Mouse (Mus musculus) CD4-positive, CD25-positive, alpha-beta regulatory T cell, adult 2 months (primary cell): ENCODE data around the gene Rab8b.
"Not testable (repeated sequence)": the region's sequence is repeated elsewhere in the genome, so short reads cannot be mapped to it uniquely, and the experiment has no call there.

Experiments used
- DNase-seq: peaks from one replicate; pipeline ENCODE4 v3.0.0-alpha.2; 2012; ENCODE audit warnings: low read depth, low spot score

Rab8b gene

DNA sequence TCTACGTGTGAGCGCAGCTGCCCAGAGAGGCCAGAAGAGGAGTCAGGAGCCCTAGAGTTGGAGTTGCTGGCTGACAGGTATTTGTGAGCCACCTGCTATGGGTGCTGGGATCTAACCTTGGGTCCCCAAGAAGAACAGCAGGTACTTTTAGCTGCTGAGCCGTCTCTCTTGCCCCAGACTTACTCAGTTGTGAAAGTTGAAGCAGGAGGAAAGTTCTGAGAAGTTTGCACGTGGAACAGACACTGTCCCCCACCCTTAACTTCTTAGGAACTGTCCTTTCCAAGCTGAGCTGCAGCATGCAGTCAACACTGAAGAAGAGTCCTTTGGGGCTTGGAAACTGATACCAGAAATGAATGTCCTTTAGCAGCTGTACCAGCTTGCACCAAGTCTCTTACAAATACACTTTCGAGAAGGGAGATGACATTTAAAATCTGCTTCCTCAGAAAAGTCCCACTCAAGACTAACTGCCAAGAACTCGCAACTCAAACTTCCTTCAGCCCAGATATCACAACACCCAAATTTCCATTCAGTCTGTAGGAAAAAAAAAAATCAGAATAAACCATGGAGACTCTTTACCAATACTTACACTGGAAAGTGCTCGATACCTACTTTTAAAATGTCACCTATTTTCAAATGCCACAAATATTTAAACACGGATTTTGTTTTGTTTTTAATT is 2.1 kb downstream of the Rab8b start:
- no peak for DNase-seq

GRCm38 (mm10) chr9:66915869-66916785 is 3.4 kb downstream of the Rab8b start:
- DNase-seq: peak; percentile 79

DNA sequence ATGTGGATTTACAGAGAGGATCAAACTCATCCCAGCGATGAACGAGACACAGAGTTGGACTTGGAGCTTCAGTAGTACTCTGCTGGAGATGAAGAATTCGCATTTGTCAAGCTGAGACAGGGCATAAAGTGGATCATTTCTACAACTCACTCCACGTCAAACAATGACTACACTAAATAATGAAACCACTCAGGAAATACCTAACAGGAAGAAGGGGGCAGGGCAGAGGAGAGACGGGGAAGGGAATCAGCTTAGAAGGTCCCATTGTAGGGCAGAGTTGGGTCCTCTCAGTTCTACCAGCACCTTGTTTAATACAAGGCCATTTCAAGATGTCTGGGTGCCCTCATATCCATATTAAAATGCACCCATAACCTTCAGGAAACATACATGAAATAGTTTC is 4.1 kb downstream of the Rab8b start:
- peak; percentile 69 for DNase-seq

- DNase-seq: no peak
Observed at GRCm38 (mm10) chr9:66914540-66914939, 4.9 kb downstream of the Rab8b start.

GRCm38 (mm10) chr9:66913254-66913934 is 6.1 kb downstream of the Rab8b start:
- DNase-seq: not testable (repeated sequence)

GRCm38 (mm10) chr9:66912304-66912703 is 7.2 kb downstream of the Rab8b start:
- DNase-seq: no peak

GRCm38 (mm10) chr9:66910677-66911076 is 8.8 kb downstream of the Rab8b start:
- DNase-seq: peak; percentile 51

- DNase-seq: no peak
Observed at GRCm38 (mm10) chr9:66909922-66910321, 9.6 kb downstream of the Rab8b start.

DNA sequence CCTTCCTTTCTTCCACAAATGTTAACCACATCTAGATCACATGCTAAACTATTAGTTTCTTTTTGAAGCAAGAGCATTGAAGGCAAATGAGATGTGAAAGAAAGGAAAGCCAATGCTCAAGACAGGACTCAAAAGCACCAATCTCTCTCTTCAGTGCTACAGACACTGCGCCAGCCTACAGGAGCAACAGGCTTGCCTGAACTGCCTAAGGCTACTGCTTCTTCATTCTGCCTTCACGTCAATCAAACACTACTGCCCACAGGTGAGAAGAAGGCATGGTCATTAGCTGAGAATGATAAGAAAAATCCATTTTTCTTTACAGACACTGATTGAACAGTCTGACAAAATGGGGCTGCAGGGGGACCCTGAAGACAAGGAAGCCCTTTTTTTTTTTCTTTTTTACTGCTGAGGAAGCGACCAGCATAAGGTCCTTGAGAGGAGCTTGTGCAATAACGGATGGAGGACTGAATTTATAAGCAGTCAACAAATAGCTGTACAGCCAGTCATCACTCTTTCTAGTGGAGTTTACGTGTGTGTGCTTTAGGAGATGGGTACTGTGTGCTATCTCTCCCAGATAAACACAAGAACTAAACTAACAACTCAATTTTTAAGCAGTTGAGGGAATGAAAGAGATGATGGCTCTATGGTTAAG is 11.6 kb downstream of the Rab8b start:
- no peak for DNase-seq

DNA sequence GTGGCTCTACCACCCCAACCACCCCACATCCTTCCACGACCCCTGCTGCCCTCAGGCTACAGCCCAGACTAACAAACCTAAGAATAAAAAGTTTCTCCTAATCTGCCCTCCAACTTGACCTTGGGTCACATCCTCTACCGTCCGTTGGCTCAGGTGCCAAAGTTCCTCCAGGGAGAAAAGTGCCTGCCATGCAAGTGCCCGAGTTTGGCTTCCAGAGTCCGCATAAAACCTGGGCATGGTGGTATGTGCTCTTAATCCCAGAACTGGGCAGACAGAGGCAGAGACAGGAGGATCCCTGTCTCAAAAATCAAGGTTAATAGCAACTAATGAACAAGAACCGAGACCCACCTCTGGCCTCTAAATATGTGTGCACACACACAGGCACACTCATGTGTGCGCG is 12.4 kb downstream of the Rab8b start:
- DNase-seq: no peak

DNA sequence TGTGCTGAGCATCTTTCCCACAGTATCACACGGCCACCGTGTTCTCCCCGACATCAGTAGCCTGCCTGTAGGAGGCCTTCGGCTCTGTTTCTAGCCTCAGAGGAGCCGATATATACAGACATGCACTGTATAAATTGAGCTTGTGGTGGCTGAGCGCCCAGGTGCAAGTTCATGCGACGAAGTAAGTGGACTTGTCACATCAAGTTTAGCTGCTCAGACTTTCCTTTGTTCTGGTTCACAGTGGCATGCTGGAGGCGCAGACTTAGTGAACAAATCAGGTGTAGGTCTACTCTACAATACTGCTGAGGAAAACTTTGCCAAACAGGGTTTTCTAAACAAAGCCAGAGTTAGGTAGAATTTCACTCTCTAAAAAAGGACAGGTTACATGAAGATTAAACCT is 13.5 kb downstream of the Rab8b start:
- DNase-seq: no peak

GRCm38 (mm10) chr9:66899526-66899925 is 20.0 kb downstream of the Rab8b start:
- peak; percentile 62 for DNase-seq

DNA sequence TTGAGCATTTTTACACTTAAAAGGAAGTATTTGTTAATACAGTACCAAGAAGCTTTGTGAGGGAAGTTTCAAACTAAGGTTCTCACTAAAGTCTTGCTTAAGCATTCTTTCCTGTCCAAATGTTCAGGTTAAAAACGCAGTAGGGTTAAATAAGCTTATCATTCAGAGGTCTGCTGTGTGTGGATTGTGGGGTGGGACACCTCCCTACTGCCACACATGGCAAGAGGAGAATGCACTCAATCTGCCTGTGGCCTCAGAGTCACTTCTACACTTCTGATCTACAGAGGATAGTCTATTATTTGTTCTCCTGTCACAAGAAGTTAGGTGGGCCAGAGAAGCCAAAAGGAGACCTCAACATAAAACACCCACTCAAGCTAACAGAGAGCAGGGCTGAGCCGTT is 20.4 kb downstream of the Rab8b start:
- DNase-seq: peak; percentile 37

DNA sequence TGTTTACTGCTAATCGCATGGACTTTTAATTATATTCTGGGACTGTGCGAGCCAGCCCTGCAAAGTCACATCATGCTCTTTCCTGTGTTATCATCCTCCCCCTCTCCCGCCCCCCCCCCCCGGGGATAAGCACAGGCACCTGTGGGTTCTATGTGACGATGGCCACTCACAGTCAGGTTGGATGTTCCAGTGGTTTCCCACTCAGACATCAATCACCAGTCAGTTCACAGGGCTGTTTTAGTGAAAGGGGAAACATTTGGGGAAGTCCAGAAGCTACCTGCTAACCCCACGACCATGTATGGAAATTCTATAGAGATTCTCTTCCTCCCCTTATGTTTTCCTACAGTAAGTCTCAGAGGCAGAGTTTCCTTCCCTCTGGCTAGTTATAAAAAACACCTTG is 21.6 kb downstream of the Rab8b start:
- DNase-seq: peak; percentile 76

DNA sequence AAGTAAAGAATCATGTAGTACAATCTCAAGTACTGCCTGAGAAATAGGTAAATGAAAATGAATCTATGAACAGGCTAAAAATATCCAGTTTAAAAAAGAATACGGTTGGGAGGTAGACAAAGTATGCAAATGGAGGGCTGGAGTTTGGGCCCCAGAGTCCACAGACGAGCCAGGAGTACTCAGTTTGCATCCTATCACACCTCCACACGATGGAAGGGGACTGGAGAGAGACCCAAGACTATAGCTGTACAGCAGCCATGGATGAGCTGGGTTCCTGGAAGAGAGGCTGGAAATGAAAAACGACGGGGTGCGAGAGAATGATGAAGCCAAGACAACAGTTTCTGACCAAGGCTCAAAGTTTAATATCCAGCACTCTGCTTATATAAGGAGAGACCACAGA is 22.5 kb downstream of the Rab8b start:
- DNase-seq: no peak

- DNase-seq: peak; percentile 67
Observed at GRCm38 (mm10) chr9:66895995-66896394, 23.5 kb downstream of the Rab8b start.

GRCm38 (mm10) chr9:66895035-66895779 is 24.3 kb downstream of the Rab8b start:
- DNase-seq: peak; percentile 30

GRCm38 (mm10) chr9:66894421-66894820 is 25.1 kb downstream of the Rab8b start:
- DNase-seq: no peak

DNA sequence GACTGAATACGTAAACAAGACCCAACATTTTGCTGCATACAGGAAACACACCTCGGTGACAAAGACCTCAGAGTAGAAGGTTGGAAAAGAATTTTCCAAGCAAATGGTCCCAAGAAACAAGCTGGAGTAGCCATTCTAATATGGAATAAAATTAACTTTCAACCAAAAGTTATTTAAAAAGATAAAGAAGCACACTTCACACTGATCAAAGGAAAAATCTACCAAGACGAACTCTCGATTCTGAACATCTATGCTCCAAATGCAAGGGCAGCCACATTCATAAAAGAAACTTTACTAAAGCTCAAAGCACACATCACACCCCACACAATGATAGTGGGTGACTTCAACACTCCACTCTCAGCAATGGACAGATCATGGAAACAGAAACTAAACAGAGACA is 27.0 kb downstream of the Rab8b start:
- DNase-seq: not testable (repeated sequence)

GRCm38 (mm10) chr9:66887960-66888610 is 31.4 kb downstream of the Rab8b start:
- DNase-seq: peak; percentile 68
